Mouse (Mus musculus) ZHBTc4 (cell line): ENCODE measurements at regions not wholly inside any gene's neighbourhood (a gene's known extent, or its start where the extent isn't known, plus 50 kb on each side); places are given as distances from the start of the nearest gene placed in this dataset.

Experiments used
- DNase-seq: peaks from one replicate; pipeline ENCODE4 v3.0.0-alpha.2; 2011; ENCODE audit warnings: low read depth, low spot score

DNA sequence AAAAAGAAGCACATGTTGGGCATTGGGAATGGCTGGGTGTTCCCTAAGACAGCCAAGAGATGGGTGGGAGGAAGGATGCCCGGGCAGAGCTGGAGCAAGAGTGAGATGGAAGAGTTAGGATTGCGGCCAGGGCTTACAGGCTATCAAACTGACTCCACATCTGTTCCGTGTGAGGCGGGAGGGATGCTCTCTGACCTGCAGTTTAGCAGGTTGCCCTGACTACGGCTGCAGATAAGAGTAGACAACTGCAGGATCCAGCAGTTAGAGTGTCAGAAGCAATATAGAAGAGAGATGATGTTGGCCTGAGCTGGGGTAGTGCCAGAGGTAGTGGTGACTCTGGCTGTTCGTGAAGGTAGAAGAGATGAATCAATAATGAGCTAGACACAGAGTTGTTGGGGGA lies 61.6 kb upstream of the Syt6 start:
- DNase-seq, result no peak

DNA sequence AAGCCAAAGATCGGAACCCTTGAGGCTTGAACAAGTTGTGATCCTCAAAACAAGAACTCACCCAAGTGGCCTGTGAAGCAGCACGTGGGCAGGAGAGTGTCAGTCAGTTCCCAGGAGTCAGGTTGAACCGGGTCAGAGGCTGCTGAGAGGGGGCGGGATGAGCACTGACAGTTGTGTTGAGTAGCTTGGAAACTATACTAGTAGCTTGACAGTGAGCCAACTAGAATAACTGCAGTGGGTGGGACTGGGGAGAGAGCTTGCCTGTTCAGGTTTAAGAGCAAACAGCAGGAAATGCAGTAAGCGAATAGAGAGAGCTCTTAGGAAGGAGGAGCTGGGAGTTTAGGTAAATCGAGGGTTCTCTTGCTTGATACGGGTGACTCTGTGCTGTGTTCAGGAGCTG lies 61.0 kb upstream of the Syt6 start:
- DNase-seq, result no peak

DNA sequence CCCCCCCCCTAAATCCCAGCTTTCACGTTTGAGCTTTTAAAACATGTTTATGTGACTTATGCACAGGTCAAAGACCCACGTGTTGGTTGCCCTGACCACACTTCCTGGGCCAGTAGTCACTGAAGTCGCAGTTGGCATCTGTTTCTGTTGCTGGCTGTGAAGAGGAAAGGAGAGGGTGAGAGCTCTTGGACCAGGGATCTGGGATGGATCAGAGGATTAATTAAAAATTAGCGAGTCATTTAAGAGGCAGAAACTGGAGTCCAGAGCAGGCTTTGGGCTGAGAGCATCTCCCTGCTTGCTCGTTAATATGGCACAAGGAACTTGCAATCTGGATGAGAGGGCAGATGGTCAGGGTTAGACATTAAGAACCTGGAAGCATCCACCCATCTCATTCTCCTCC lies 59.1 kb upstream of the Syt6 start:
- no peak for DNase-seq

DNA sequence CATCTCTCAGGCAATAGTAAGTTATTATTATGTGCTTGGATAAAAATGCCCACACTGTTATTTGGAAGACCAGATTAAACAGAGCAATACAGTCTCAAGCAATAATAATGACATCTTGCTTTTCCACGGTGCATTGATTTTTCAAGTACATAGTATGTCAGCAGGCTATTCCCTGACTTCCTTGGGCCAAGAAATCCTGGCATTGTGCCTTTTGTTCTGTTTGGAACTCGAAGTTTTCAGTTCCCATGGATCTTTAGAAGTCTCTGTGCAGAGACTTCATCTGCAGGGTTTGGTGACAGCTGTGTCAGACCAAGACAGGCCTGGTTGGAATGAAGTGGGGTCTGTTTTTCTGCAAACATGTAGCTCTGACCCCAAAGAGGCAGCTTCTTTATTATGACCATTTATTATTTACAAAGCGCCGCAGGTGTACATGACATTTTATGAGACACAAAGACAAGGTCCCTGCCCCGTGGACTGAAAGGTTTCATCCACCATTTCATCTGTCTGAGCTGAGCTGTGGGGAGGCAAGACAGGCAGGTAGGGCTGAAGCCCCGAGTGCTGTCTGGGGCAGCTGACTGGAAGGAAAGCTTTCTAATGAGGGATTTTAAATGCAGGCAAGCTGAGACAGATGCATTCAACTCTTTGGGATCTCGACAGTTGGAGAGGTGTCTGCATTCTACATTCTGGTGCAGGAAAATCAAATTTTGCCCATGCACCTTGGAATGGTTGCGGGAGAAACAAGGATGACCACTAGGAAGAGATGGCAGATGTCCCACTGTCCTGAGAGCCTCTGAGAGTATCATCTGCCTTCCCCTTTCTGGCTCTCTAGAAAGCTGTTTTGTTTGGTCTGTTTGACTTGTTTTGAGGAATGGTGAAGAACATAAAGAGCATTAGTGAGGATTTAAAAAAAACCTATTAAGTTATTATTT lies 57.4 kb upstream of the Syt6 start:
- DNase-seq, result no peak

DNA sequence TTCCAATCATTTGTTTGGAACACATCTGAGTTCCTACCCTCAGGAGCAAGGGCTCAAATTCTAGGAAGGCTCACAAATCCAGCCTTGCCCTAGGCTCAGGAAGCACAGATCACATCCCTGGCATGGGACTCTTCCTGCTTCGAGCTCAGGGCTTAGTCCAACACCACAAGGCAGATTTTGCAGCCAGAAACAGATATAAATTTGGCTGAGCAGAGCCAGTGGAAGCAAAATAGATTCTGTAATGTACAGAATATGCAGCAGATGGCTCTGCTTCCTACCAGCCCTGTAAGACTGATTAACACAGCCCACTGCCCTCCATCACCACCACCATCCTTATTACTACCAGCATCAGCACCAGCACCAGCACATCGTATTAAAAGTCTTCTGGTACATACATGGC lies 56.4 kb upstream of the Syt6 start:
- no peak for DNase-seq
